Mouse (Mus musculus): ENCODE results near the gene Ppp1r12b. TPM values are rescaled to one million over a fixed set of nuclear protein-coding genes. Genes with fewer than 3 reads are reported as not detected.

Ppp1r12b gene
- polyA plus RNA-seq, 1 experiment, result 8.9 TPM

- no peak for TF ChIP-seq EP300 (IDR thresholded peaks at IDR 0.05; ENCODE audit: insufficient read depth, low read depth, low read length)
- no peak for TF ChIP-seq POLR2A (IDR thresholded peaks at IDR 0.05; ENCODE audit: insufficient read depth, low read length)
- no peak for TF ChIP-seq CTCF (IDR thresholded peaks at IDR 0.05; ENCODE audit: low read depth, low read length)
- H3K36me3 ChIP-seq (ENCODE audit: control insufficient read depth, insufficient read depth, low read length, poor library complexity, severe bottlenecking), result no peaks in the 10 kb centered on the region
- H3K27ac ChIP-seq (ENCODE audit: insufficient read depth, low read length), result no peak overlapping the region
These were observed 40.2 kb upstream of the Ppp1r12b start for GRCm38 (mm10) chr1:134995954-134996353.

GRCm38 (mm10) chr1:134995437-134995836 lies 39.7 kb upstream of the Ppp1r12b start:
- Histone ChIP-seq H3K4me1 (ENCODE audit: control insufficient read depth, insufficient read depth, low read length) (no peaks in the 10 kb centered on the region), H3K4me3 (ENCODE audit: low read depth, low read length) (no peak overlapping the region), H3K27ac (ENCODE audit: insufficient read depth, low read length) (no peak overlapping the region), H3K9me3 (replicated peaks; ENCODE audit: control insufficient read depth, insufficient read depth, low read length, poor library complexity, severe bottlenecking) (no peaks in the 10 kb centered on the region), H3K36me3 (ENCODE audit: control insufficient read depth, insufficient read depth, low read length, poor library complexity, severe bottlenecking) (no peaks in the 10 kb centered on the region), H3K27me3 (ENCODE audit: control insufficient read depth, insufficient read depth, low read length, poor library complexity, severe bottlenecking) (no peaks in the 10 kb centered on the region), H3K9ac (ENCODE audit: low read depth, poor library complexity, severe bottlenecking) (no peak overlapping the region)
- no peak for TF ChIP-seq CTCF (IDR thresholded peaks at IDR 0.05; ENCODE audit: low read depth, low read length)
- no peak for TF ChIP-seq EP300 (IDR thresholded peaks at IDR 0.05; ENCODE audit: insufficient read depth, low read depth, low read length)
- no peak for TF ChIP-seq POLR2A (IDR thresholded peaks at IDR 0.05; ENCODE audit: insufficient read depth, low read length)

More at GRCm38 (mm10) chr1:134995954-134996353, 40.2 kb upstream of the Ppp1r12b start:
- Histone ChIP-seq H3K9ac (ENCODE audit: low read depth, poor library complexity, severe bottlenecking) (no peak overlapping the region), H3K9me3 (replicated peaks; ENCODE audit: control insufficient read depth, insufficient read depth, low read length, poor library complexity, severe bottlenecking) (no peaks in the 10 kb centered on the region), H3K4me1 (ENCODE audit: control insufficient read depth, insufficient read depth, low read length) (no peaks in the 10 kb centered on the region), H3K27me3 (ENCODE audit: control insufficient read depth, insufficient read depth, low read length, poor library complexity, severe bottlenecking) (no peaks in the 10 kb centered on the region), H3K4me3 (ENCODE audit: low read depth, low read length) (no peak overlapping the region)

DNA sequence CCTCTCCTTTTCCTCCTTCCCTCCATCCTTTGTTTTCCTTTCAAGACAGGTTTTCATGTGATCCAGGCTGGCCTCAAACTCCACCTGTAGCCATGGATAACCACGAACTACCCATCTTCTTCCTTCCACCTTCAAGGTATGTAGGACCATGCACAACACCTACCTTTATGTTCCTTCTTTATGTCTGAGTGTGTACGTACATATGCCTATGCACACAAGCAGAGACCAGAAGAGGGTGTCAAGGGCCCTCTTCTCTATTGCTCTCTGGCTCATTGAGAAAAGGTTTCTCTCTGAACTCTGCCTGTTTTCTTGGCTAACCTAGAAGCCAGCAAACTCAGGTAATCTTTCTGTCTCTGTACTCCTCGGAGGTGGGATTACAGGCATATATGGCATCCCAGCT lies 39.0 kb upstream of the Ppp1r12b start:
- no peaks in the 10 kb centered on the region for H3K27me3 ChIP-seq (ENCODE audit: control insufficient read depth, insufficient read depth, low read length, poor library complexity, severe bottlenecking)
- no peaks in the 10 kb centered on the region for H3K36me3 ChIP-seq (ENCODE audit: control insufficient read depth, insufficient read depth, low read length, poor library complexity, severe bottlenecking)
- H3K27ac ChIP-seq (ENCODE audit: insufficient read depth, low read length), result no peak overlapping the region
- H3K4me1 ChIP-seq (ENCODE audit: control insufficient read depth, insufficient read depth, low read length), result no peaks in the 10 kb centered on the region
- no peak overlapping the region for H3K9ac ChIP-seq (ENCODE audit: low read depth, poor library complexity, severe bottlenecking)
- no peaks in the 10 kb centered on the region for H3K9me3 ChIP-seq (replicated peaks; ENCODE audit: control insufficient read depth, insufficient read depth, low read length, poor library complexity, severe bottlenecking)
- TF ChIP-seq EP300 (IDR thresholded peaks at IDR 0.05; ENCODE audit: insufficient read depth, low read depth, low read length), result no peak
- H3K4me3 ChIP-seq (ENCODE audit: low read depth, low read length), result no peak overlapping the region

GRCm38 (mm10) chr1:134992046-134992645 lies 36.4 kb upstream of the Ppp1r12b start:
- Histone ChIP-seq H3K27me3 (ENCODE audit: control insufficient read depth, insufficient read depth, low read length, poor library complexity, severe bottlenecking) (no peaks in the 10 kb centered on the region), H3K9ac (ENCODE audit: low read depth, poor library complexity, severe bottlenecking) (no peak overlapping the region)

GRCm38 (mm10) chr1:134989372-134989771 lies 33.6 kb upstream of the Ppp1r12b start:
- Histone ChIP-seq H3K4me3 (ENCODE audit: low read depth, low read length) (no peak overlapping the region), H3K27me3 (ENCODE audit: control insufficient read depth, insufficient read depth, low read length, poor library complexity, severe bottlenecking) (no peaks in the 10 kb centered on the region), H3K9ac (ENCODE audit: low read depth, poor library complexity, severe bottlenecking) (no peak overlapping the region), H3K9me3 (replicated peaks; ENCODE audit: control insufficient read depth, insufficient read depth, low read length, poor library complexity, severe bottlenecking) (no peaks in the 10 kb centered on the region), H3K27ac (ENCODE audit: insufficient read depth, low read length) (no peak overlapping the region), H3K4me1 (ENCODE audit: control insufficient read depth, insufficient read depth, low read length) (no peaks in the 10 kb centered on the region), H3K36me3 (ENCODE audit: control insufficient read depth, insufficient read depth, low read length, poor library complexity, severe bottlenecking) (no peaks in the 10 kb centered on the region)
- TF ChIP-seq CTCF (IDR thresholded peaks at IDR 0.05; ENCODE audit: low read depth, low read length), result peak; percentile 53
- TF ChIP-seq EP300 (IDR thresholded peaks at IDR 0.05; ENCODE audit: insufficient read depth, low read depth, low read length), result no peak

More at GRCm38 (mm10) chr1:134992046-134992645, 36.4 kb upstream of the Ppp1r12b start:
- Histone ChIP-seq H3K4me3 (ENCODE audit: low read depth, low read length) (no peak overlapping the region), H3K27ac (ENCODE audit: insufficient read depth, low read length) (no peak overlapping the region), H3K9me3 (replicated peaks; ENCODE audit: control insufficient read depth, insufficient read depth, low read length, poor library complexity, severe bottlenecking) (no peaks in the 10 kb centered on the region), H3K4me1 (ENCODE audit: control insufficient read depth, insufficient read depth, low read length) (no peaks in the 10 kb centered on the region), H3K36me3 (ENCODE audit: control insufficient read depth, insufficient read depth, low read length, poor library complexity, severe bottlenecking) (no peaks in the 10 kb centered on the region)
- no peak for TF ChIP-seq POLR2A (IDR thresholded peaks at IDR 0.05; ENCODE audit: insufficient read depth, low read length)
- TF ChIP-seq CTCF (IDR thresholded peaks at IDR 0.05; ENCODE audit: low read depth, low read length), result no peak
- no peak for TF ChIP-seq EP300 (IDR thresholded peaks at IDR 0.05; ENCODE audit: insufficient read depth, low read depth, low read length)

DNA sequence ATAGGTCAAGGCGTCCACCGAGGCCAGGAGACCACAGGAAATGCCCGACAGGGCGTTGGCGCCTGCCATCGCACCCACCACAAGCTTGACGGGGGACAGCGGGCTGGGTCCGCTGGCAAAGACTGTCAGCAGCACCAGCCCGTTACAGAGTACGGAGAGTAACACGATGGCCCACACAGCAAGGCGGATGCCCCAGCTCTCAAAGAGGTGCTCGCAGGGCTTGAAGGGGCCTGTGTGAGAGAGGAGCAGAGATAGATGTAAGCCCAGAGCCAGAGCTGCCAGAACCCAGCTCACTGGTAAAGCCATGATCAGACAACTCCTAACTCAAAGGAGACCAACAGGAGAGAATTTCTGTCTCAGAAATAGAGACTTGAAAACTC lies 32.2 kb upstream of the Ppp1r12b start:
- no peak overlapping the region for H3K27ac ChIP-seq (ENCODE audit: insufficient read depth, low read length)
- no peaks in the 10 kb centered on the region for H3K9me3 ChIP-seq (replicated peaks; ENCODE audit: control insufficient read depth, insufficient read depth, low read length, poor library complexity, severe bottlenecking)
- H3K4me1 ChIP-seq (ENCODE audit: control insufficient read depth, insufficient read depth, low read length), result no peaks in the 10 kb centered on the region
- H3K9ac ChIP-seq (ENCODE audit: low read depth, poor library complexity, severe bottlenecking), result 0 out of 2 replicates have a peak overlapping the region, but pooled peaks have one; percentile 9
- no peak for TF ChIP-seq CTCF (IDR thresholded peaks at IDR 0.05; ENCODE audit: low read depth, low read length)
- TF ChIP-seq POLR2A (IDR thresholded peaks at IDR 0.05; ENCODE audit: insufficient read depth, low read length), result no peak
- TF ChIP-seq EP300 (IDR thresholded peaks at IDR 0.05; ENCODE audit: insufficient read depth, low read depth, low read length), result no peak
- H3K4me3 ChIP-seq (ENCODE audit: low read depth, low read length), result peak overlapping the region; percentile 47
- H3K36me3 ChIP-seq (ENCODE audit: control insufficient read depth, insufficient read depth, low read length, poor library complexity, severe bottlenecking), result no peaks in the 10 kb centered on the region
- no peaks in the 10 kb centered on the region for H3K27me3 ChIP-seq (ENCODE audit: control insufficient read depth, insufficient read depth, low read length, poor library complexity, severe bottlenecking)

Measured in ES-Bruce4 (cell line).